Mouse (Mus musculus) liver, embryonic 13.5 days (tissue): ENCODE results near the gene Pbx2. TPM values are rescaled to one million over a fixed set of nuclear protein-coding genes. Genes with fewer than 3 reads are reported as not detected.

Experiments used
- ATAC-seq: fragments of 200-750 bp; cut with Nextera tagmentation; 2 replicates; pipeline ENCODE4 v1.8.0; 2017; ENCODE audit warnings: low read depth, mild to moderate bottlenecking, moderate number of reproducible peaks, moderate library complexity
- DNase-seq: peaks from one replicate; pipeline ENCODE4 v3.0.0; 2022
- H3K27ac ChIP-seq: fragments of 300-500 bp; sonication (generic); 2 replicates; pipeline ENCODE4 v1.5.1; 2015; ENCODE audit warnings: moderate library complexity, mild to moderate bottlenecking, inconsistent platforms
- H3K27me3 ChIP-seq: fragments of 300-500 bp; sonication (generic); 2 replicates; pipeline ENCODE4 v1.6.1; 2015; ENCODE audit warnings: mild to moderate bottlenecking, inconsistent platforms
- H3K36me3 ChIP-seq: fragments of 300-500 bp; sonication (generic); 2 replicates; pipeline ENCODE4 v1.6.1; 2015; ENCODE audit warnings: mild to moderate bottlenecking, inconsistent platforms
- H3K4me1 ChIP-seq: fragments of 300-500 bp; sonication (generic); replicated peaks from 2 replicates; pipeline ENCODE4 v1.6.1; 2015; ENCODE audit warnings: inconsistent platforms
- H3K4me2 ChIP-seq: fragments of 300-500 bp; sonication (generic); 2 replicates; pipeline ENCODE4 v1.6.1; 2015; ENCODE audit warnings: inconsistent platforms, mild to moderate bottlenecking, moderate library complexity
- H3K4me3 ChIP-seq: fragments of 300-500 bp; sonication (generic); replicated peaks from 2 replicates; pipeline ENCODE4 v1.5.1; 2015; ENCODE audit warnings: mild to moderate bottlenecking, inconsistent platforms
- H3K9ac ChIP-seq: fragments of 300-500 bp; sonication (generic); 2 replicates; pipeline ENCODE4 v1.6.1; 2015; ENCODE audit warnings: mild to moderate bottlenecking, inconsistent platforms
- H3K9me3 ChIP-seq: fragments of 300-500 bp; sonication (generic); replicated peaks from 2 replicates; pipeline ENCODE4 v1.6.1; 2016; ENCODE audit warnings: inconsistent platforms
- WGBS: fragments of 180-500 bp; shearing (Covaris S2); methylation state at CpG from one replicate; pipeline ENCODE4 v1.1.7; 2015; ENCODE audit not compliant: insufficient replicate concordance; 5-methylcytosine and 5-hydroxymethylcytosine counted together
- polyA plus RNA-seq: library from polyadenylated mRNA; unstranded; fragments of >200 nt; fragmentation: Nextera tagmentation; extraction: Ambion mirVana; gene quantifications from 2 replicates; pipeline ENCODE4 v1.2.1, GENCODE M21; 2015

The Pbx2 gene
- polyA plus RNA-seq, 1 experiment from 2014 or later = 3.8 TPM

DNA sequence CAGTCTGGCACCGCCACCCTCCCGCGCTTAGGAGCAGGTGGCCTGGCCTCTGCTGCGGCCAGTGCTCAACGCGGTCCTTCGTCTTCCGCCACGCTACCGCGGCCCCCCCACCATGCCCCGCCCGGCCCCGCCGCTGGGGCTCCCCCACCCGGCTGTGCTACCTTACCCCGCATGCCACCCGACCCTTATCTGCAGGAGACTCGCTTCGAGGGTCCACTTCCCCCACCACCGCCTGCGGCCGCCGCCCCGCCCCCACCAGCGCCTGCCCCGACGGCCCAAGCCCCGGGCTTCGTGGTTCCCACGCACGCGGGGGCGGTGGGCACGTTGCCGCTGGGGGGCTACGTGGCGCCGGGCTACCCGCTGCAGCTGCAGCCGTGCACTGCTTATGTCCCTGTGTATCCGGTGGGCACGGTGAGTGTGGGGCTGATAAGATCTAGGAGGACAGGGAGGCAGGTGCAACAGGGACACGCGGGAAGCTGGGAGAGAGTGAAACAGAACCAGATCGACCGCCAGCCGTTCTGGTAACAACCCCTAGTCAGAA is 39.8 kb downstream of the Pbx2 start:
- no peak for DNase-seq
- Histone ChIP-seq H3K4me2 (peak overlapping the region; percentile 50), H3K4me3 (peak overlapping the region; percentile 30), H3K9ac (peak overlapping the region; percentile 23; the same call in 1 of the 2 replicates), H3K27me3 (peaks cover 73% of the 10 kb centered on the region), H3K36me3 (no peaks in the 10 kb centered on the region), H3K4me1 (peaks cover 62% of the 10 kb centered on the region), H3K27ac (no peak overlapping the region), H3K9me3 (no peaks in the 10 kb centered on the region)
- no peak for ATAC-seq
- WGBS = 3% methylated on average over 48 of the region's 48 CpGs

DNA sequence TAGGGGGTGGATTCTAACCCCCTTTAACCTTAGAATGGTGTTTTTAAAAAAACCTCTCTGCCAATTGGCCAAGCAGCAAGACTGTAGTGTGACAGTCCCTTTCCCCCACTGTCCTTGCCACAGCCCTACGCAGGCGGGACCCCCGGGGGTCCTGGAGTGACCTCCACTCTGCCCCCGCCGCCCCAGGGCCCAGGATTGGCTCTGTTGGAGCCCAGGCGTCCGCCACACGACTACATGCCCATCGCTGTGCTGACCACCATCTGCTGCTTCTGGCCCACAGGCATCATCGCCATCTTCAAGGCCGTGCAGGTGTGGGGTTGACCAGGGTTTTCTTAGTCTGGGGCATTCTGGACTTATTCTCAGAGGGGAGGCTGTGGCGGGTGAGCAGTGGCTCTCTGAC is 40.6 kb downstream of the Pbx2 start:
- DNase-seq = no peak
- peak overlapping the region; percentile 58 for H3K4me2 ChIP-seq
- H3K9ac ChIP-seq = no peak overlapping the region
- no peaks in the 10 kb centered on the region for H3K36me3 ChIP-seq
- no peaks in the 10 kb centered on the region for H3K9me3 ChIP-seq
- no peak overlapping the region for H3K27ac ChIP-seq
- H3K4me1 ChIP-seq = peaks cover 54% of the 10 kb centered on the region
- 10% methylated on average over 12 of the region's 12 CpGs for WGBS
- ATAC-seq = no peak
- peaks cover 73% of the 10 kb centered on the region for H3K27me3 ChIP-seq
- H3K4me3 ChIP-seq = peak overlapping the region; percentile 38

DNA sequence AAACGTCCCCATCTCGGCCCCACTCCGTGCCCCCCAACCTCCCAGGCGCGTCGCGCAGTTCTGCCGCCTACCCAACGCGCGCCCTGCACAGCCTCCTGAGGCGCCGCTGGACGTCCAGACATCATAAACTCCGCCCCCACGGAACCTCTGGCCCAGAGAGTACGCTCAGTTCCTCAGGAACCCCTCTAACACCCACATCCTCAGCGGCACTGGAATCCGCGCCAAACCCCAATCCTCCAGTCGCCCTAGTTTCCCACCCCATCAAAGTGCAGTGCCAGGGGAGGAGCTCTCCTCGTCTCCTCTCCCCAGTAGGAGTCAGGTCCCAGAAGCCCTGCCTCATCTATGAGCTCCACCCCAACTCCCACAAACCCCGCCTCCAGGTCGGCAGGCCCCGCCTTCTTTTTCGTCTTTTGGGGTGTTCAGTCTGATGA is 41.2 kb downstream of the Pbx2 start:
- peak; percentile 63 for DNase-seq
- H3K27ac ChIP-seq = no peak overlapping the region
- 1% methylated on average over 26 of the region's 26 CpGs for WGBS
- H3K4me2 ChIP-seq = peak overlapping the region; percentile 58
- H3K4me1 ChIP-seq = peaks cover 52% of the 10 kb centered on the region
- peak overlapping the region; percentile 38 for H3K4me3 ChIP-seq
- H3K27me3 ChIP-seq = peaks cover 73% of the 10 kb centered on the region
- H3K36me3 ChIP-seq = no peaks in the 10 kb centered on the region
- H3K9me3 ChIP-seq = no peaks in the 10 kb centered on the region
- no peak overlapping the region for H3K9ac ChIP-seq
- peak; percentile 41; the same call in 1 of the 2 replicates for ATAC-seq

DNA sequence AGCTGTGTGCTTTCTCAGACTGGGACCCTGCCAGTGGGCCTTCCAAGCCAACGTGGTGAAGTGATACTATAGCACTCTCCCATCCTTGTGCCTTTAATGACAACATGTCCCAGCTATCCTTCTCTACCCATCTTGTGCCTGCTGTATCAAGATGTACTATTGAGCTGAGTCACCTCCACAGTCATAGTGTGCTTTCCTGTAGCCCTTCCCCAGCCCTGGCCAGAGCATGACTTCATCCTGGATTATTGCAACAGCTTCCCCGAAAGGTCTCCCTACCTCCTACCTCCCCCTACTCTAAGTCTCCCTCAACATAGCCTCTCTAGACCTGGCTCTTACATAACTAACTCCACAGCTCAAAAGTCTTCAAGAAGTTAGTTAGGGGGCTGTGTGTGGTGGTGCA is 44.6 kb downstream of the Pbx2 start:
- H3K4me1 ChIP-seq = peaks cover 22% of the 10 kb centered on the region
- DNase-seq (no peak), ATAC-seq (no peak)
- H3K36me3 ChIP-seq = no peaks in the 10 kb centered on the region
- peaks cover 48% of the 10 kb centered on the region for H3K27me3 ChIP-seq
- WGBS = 36% methylated on average over 2 of the region's 2 CpGs
- H3K9ac ChIP-seq = no peak overlapping the region
- H3K9me3 ChIP-seq = no peaks in the 10 kb centered on the region
- no peak overlapping the region for H3K4me2 ChIP-seq
- no peak overlapping the region for H3K27ac ChIP-seq
- no peak overlapping the region for H3K4me3 ChIP-seq

DNA sequence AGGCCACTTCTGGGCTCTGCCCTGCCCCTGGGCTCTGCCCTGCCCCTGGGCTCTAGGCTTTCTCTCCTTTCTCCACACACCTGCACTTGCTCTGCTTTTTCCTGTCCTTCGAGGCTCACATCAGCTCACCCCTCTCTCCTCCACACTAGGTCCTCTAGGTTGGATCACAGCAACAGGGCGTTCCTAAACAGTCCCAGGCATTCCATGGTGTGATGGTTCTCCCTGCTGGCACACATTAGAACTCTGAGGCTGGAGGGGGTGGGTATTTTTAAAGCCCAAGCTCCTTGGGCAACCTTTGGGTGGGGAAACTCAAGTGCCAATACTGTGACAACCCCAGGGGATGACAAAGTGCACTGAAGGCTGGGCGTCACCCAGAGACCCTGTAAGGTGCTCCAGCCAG is 46.4 kb downstream of the Pbx2 start:
- H3K9ac ChIP-seq = no peak overlapping the region
- WGBS = 54% methylated on average over 3 of the region's 3 CpGs
- ATAC-seq (no peak), DNase-seq (no peak)
- peaks cover 39% of the 10 kb centered on the region for H3K27me3 ChIP-seq
- H3K27ac ChIP-seq = no peak overlapping the region
- H3K4me2 ChIP-seq = no peak overlapping the region
- no peaks in the 10 kb centered on the region for H3K9me3 ChIP-seq
- no peak overlapping the region for H3K4me3 ChIP-seq
- peaks cover 4% of the 10 kb centered on the region; the same call in 1 of the 2 replicates for H3K4me1 ChIP-seq
- H3K36me3 ChIP-seq = no peaks in the 10 kb centered on the region

DNA sequence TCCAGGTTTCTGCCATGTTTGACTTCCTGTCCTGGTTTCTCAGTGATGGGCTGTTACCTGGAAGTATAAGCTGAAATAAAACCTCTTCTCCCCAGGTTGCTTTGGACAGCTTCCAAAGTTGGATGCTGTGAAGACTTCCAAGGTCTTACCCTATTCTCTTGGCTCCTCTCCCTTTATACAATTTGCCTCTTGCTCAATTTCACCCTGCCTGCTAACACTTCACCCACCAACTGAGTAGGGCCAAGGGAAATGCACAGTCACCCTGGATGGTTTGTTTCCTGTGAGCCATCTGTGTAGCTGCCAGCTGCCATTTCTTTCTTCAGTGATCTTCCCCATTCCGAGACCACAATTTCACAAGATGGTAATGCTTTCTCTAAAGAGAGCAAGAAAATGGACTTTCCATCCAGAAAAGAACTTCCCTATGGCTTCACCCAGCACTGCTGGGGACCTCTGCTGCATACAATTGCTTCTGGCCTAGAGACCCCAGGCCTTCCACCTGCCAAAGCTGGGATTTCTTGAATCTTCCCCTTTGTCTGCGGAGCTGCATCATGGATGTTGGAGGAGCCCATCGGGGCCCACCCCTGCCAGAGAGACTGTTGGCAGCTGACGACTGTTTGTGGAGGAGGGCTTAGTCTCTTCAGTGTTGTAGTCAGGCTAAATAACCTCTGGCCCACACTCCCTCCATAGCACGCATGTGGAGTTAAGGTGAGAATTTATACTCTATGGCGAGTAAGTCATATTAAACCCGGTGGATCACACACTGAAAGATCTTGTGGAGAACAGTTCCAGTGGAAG is 48.6 kb downstream of the Pbx2 start:
- WGBS = 60% methylated on average over 7 of the region's 7 CpGs
- H3K27ac ChIP-seq = no peak overlapping the region
- peaks cover under 1% of the 10 kb centered on the region; the same call in 1 of the 2 replicates for H3K4me1 ChIP-seq
- ATAC-seq (no peak), DNase-seq (no peak)
- no peaks in the 10 kb centered on the region for H3K9me3 ChIP-seq
- H3K9ac ChIP-seq = no peak overlapping the region
- no peak overlapping the region for H3K4me3 ChIP-seq
- no peak overlapping the region for H3K4me2 ChIP-seq
- H3K27me3 ChIP-seq = peaks cover 20% of the 10 kb centered on the region
- no peaks in the 10 kb centered on the region for H3K36me3 ChIP-seq

DNA sequence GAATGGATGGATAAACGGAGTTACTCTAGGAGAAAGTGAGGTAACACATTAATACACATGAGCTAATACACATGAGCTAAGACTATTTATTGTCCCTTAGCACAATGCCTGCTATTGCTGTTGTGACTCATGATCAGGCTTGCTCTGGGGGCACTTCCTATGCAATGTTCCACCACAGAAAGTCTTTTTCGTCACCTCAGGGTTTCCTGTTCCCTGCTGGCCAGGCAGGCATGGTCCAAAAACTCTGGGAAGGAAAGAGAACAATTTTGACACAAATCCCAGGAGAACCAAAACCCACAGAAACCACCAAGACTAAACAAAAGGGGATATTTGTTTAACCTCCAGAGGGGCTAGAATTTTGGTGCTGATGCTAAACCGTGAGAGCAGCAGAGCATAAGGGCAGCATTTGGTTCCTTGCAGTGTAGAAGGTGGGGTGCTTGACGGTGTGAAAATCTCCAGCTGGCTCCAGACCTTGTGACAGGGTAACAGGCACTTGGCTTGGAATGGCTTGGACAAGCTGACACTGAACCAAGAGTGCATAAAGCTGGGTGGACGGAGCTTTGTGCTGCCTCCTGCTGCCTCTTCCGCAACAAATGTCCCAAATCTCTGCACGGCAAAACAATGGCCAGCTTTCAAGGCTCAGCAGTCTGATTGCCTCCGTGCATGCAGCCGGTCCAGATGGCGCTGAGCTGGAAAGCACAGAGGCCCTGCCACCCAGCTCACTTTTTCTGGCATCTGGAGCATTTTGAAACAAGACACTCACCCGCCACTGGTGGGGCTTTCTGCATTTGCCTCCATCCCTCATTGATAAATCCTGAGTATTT is 49.9 kb downstream of the Pbx2 start:
- Histone ChIP-seq H3K27me3 (peaks cover 19% of the 10 kb centered on the region), H3K9ac (no peak overlapping the region), H3K4me3 (no peak overlapping the region), H3K4me1 (peaks cover 13% of the 10 kb centered on the region), H3K9me3 (no peaks in the 10 kb centered on the region), H3K4me2 (no peak overlapping the region), H3K27ac (no peak overlapping the region), H3K36me3 (no peaks in the 10 kb centered on the region)
- DNase-seq = no peak
- WGBS = 31% methylated on average over 11 of the region's 11 CpGs
- ATAC-seq = no peak

DNA sequence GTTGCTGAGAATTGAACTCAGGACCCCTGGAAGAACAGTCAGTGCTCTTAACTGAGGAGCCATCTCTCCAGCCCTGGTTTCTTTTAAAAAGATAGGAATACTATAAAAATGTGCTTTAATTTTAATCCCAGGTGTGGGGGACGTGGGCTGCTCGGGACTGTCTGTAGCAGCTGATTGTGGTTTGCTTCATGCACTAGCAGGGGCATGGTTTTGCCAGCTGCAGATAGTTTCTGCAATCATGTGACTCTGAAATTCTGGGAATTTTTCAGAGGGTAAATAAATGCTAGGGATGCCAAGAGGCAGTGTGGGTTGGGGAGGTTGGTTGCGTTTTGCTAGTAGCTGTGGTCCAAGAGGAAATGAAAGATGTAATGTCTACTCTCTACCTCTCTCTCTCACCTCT is 50.9 kb downstream of the Pbx2 start:
- Histone ChIP-seq H3K27ac (no peak overlapping the region), H3K4me1 (peaks cover 21% of the 10 kb centered on the region), H3K4me3 (no peak overlapping the region), H3K27me3 (peaks cover 19% of the 10 kb centered on the region), H3K4me2 (no peak overlapping the region), H3K9me3 (no peaks in the 10 kb centered on the region), H3K9ac (no peak overlapping the region), H3K36me3 (no peaks in the 10 kb centered on the region)
- ATAC-seq (no peak), DNase-seq (no peak)
- WGBS = 58% methylated on average over 3 of the region's 3 CpGs

DNA sequence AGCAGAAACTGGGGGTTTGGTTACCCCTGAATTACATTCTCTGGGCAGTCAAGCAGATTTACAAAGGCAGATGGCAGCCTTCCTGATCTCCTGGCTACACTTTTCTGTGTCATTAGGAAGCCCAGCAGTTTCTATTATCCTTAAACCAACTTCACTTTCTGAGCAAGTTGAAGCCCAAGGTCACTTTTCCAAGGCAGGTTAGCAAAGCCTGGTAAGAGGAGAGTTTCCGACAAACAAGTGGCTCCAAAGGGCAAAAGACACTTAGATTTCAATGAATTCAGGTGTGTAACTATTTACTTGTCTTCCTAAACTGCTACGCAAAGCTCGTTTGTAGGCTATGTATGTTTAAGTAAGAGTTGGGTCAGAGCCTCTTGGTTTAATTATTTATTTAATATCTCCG is 52.3 kb downstream of the Pbx2 start:
- H3K27me3 ChIP-seq = peaks cover 11% of the 10 kb centered on the region

DNA sequence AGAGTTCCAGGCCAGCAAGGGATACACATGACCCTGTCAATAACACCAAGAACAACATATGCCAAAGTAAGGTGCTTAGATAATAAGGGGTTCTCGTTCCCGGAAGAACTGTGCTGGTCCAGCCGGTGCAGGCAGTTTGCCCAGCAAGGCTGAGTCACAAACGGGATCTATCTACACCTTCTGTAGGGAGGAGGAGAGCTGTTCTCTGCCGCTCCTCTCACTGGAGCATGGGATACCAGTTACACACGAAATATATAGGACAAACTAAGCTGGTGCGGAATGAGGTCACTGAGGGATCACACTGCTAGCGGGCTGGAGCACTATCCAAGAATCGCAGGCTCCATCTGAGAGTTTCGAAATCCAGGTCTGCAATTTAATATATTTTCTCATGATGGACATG is 52.9 kb downstream of the Pbx2 start:
- Histone ChIP-seq H3K4me3 (no peak overlapping the region), H3K9me3 (no peaks in the 10 kb centered on the region), H3K27ac (no peak overlapping the region), H3K9ac (no peak overlapping the region), H3K27me3 (peaks cover 11% of the 10 kb centered on the region), H3K4me1 (peaks cover 35% of the 10 kb centered on the region), H3K36me3 (peaks cover 4% of the 10 kb centered on the region; the same call in 1 of the 2 replicates), H3K4me2 (no peak overlapping the region)
- 66% methylated on average over 10 of the region's 10 CpGs for WGBS
- ATAC-seq (no peak), DNase-seq (no peak)

More for the DNA sequence above, 52.3 kb downstream of the Pbx2 start:
- DNase-seq = no peak
- Histone ChIP-seq H3K9ac (no peak overlapping the region), H3K4me2 (no peak overlapping the region), H3K4me1 (peaks cover 31% of the 10 kb centered on the region), H3K4me3 (no peak overlapping the region), H3K27ac (no peak overlapping the region), H3K36me3 (no peaks in the 10 kb centered on the region), H3K9me3 (no peaks in the 10 kb centered on the region)
- no peak for ATAC-seq
- WGBS = 62% methylated on average over 4 of the region's 4 CpGs

DNA sequence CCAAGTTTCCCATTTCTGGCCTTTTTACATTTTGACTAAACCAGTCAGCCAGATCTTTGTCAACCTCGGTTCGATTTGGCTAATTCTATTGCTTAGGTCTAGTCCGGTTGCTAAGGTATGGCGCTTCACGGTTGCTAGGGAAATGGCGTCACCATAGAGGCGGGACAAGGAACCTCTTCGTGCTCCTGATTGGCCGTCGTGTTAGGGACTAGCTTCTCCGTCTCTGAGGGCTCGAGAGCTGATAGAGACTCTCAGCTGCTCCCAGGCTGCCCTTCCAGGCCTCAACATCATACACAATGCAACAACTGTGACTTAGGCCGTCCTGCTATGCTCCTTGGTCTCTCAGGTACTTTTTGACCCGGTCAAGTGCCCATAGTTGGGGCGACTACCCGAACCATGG is 53.5 kb downstream of the Pbx2 start, which contains the start of gene Fkbpl:
Fkbpl (plus strand) TSS at position 157 of the 400 bp plus-strand sequence.
- H3K4me2 ChIP-seq = peak within 1 kb of the TSS; percentile 90
- peaks cover 11% of the 10 kb centered on the region for H3K27me3 ChIP-seq
- peak within 1 kb of the TSS; percentile 94 for H3K4me3 ChIP-seq
- WGBS = 1% methylated on average over 16 of the region's 16 CpGs
- H3K9ac ChIP-seq = peak within 1 kb of the TSS; percentile 73
- ATAC-seq (peak; percentile 53), DNase-seq (peak; percentile 89)
- H3K27ac ChIP-seq = peak within 1 kb of the TSS; percentile 72
- H3K4me1 ChIP-seq = peaks cover 41% of the 10 kb centered on the region
- no peaks in the 10 kb centered on the region for H3K9me3 ChIP-seq
- H3K36me3 ChIP-seq = peaks cover 10% of the 10 kb centered on the region; the same call in 1 of the 2 replicates
